Mouse (Mus musculus) erythroblast, embryonic 14.5 days (primary cell): Measurements from ENCODE around the gene Acly.

Source experiments
- GATA1 ChIP-seq: IDR thresholded peaks from 2 replicates; pipeline ENCODE4 v1.6.1; 2012; ENCODE audit warnings: low read length, inconsistent platforms, mixed read lengths
- TAL1 ChIP-seq: IDR thresholded peaks from 3 replicates; pipeline ENCODE4 v1.6.1; 2012; ENCODE audit warnings: low read length, inconsistent platforms, mixed read lengths

DNA sequence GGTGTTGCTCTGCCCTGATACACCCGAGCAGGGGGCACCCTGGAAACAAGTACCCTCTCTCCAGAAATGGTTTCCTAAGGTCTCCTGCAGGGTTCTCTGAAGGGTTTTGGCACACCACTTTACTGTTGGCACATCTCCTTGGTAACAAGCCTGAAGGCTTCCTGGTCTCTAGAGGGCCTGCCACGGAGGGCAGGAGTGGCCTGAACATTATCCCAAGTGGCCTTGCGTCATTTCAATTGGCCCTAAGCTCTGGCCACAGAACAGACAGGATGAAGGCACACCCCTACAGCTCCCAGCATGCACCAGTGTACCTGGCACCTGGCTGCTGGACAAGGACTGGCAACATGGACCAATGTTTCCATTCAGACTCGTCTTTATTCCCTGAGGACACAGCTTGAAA lies 25.0 kb upstream of the Acly start:
- no peak for TF ChIP-seq GATA1
- TF ChIP-seq TAL1 = no peak
